9 mouse cellular contexts compared by ENCODE assay signal in genomic region chr9:66181126-66181825, GRCm38 (mm10). TPM values are rescaled to one million over a fixed set of nuclear protein-coding genes. Genes with fewer than 3 reads are reported as not detected.
DNase-seq lines count a peak whose midpoint lies in the region; ATAC-seq and TF ChIP-seq lines count a peak whose summit lies in the region.
"Had no signal": no experiment of that assay in that cellular context is flagged by ENCODE, and none has a peak within 500 bp of the region (broad histone marks: within the 10 kb centered on the region; RNA-seq: fewer than 3 reads in every experiment).

No protein-coding gene starts in this region.

- no peaks in the 10 kb centered on the region for H3K27me3 ChIP-seq in heart, embryonic 13.5 days (replicated peaks)
- H3K27me3 ChIP-seq in limb, embryonic 13.5 days = no peaks in the 10 kb centered on the region
- no peaks in the 10 kb centered on the region for H3K27me3 ChIP-seq in neural tube, embryonic 15.5 days (replicated peaks)

- TF ChIP-seq CTCF in bone marrow, adult 2 months (IDR thresholded peaks at IDR 0.05; ENCODE audit: control insufficient read depth, insufficient read depth, low read length) = no peak

- DNase-seq in heart, adult 11 months = no peak
- no peak for DNase-seq in cerebellum, postnatal 25 days
- DNase-seq: layer of hippocampus, adult 9-11 months had no signal

- H3K4me1 ChIP-seq in heart, embryonic 13.5 days = peaks cover 34% of the 10 kb centered on the region
- peaks cover 10% of the 10 kb centered on the region for H3K4me1 ChIP-seq in bone marrow, adult 2 months (ENCODE audit: control insufficient read depth, insufficient read depth, low read length)
- H3K4me1 ChIP-seq in limb, embryonic 13.5 days = peaks cover 8% of the 10 kb centered on the region; the same call in 1 of the 2 replicates
- no peaks in the 10 kb centered on the region for H3K4me1 ChIP-seq in neural tube, embryonic 15.5 days

- H3K9ac ChIP-seq in heart, embryonic 13.5 days = no peak overlapping the region
- no peak overlapping the region for H3K9ac ChIP-seq in limb, embryonic 13.5 days
- H3K9ac ChIP-seq in neural tube, embryonic 15.5 days (replicated peaks) = no peak overlapping the region

- 51% methylated on average over 4 of the region's 4 CpGs for WGBS in heart, embryonic 13.5 days
- WGBS in bone marrow, adult 2 months = 68% methylated on average over 4 of the region's 4 CpGs
- WGBS in limb, embryonic 13.5 days = 76% methylated on average over 4 of the region's 4 CpGs
- WGBS in neural tube, embryonic 15.5 days = 78% methylated on average over 4 of the region's 4 CpGs

- H3K36me3 ChIP-seq in heart, embryonic 13.5 days = no peaks in the 10 kb centered on the region
- no peaks in the 10 kb centered on the region for H3K36me3 ChIP-seq in limb, embryonic 13.5 days
- no peaks in the 10 kb centered on the region for H3K36me3 ChIP-seq in neural tube, embryonic 15.5 days

- no peak overlapping the region for H3K4me3 ChIP-seq in heart, embryonic 13.5 days
- no peak overlapping the region for H3K4me3 ChIP-seq in bone marrow, adult 2 months (replicated peaks; ENCODE audit: control insufficient read depth, low read depth, low read length)
- H3K4me3 ChIP-seq in limb, embryonic 13.5 days = no peak overlapping the region
- H3K4me3 ChIP-seq in neural tube, embryonic 15.5 days (replicated peaks) = no peak overlapping the region

- H3K9me3 ChIP-seq in heart, embryonic 13.5 days = no peaks in the 10 kb centered on the region
- H3K9me3 ChIP-seq in limb, embryonic 13.5 days = no peaks in the 10 kb centered on the region
- H3K9me3 ChIP-seq in neural tube, embryonic 15.5 days (replicated peaks) = no peaks in the 10 kb centered on the region

- H3K4me2 ChIP-seq in heart, embryonic 13.5 days = peak overlapping the region; percentile 27
- H3K4me2 ChIP-seq in limb, embryonic 13.5 days (replicated peaks) = no peak overlapping the region
- no peak overlapping the region for H3K4me2 ChIP-seq in neural tube, embryonic 15.5 days

- H3K27ac ChIP-seq in heart, embryonic 13.5 days (replicated peaks) = peak overlapping the region; percentile 64
- H3K27ac ChIP-seq in bone marrow, adult 2 months (ENCODE audit: control insufficient read depth, insufficient read depth, low read depth, low read length, poor library complexity) = peak overlapping the region; percentile 62
- peak overlapping the region; percentile 48; the same call in 1 of the 2 replicates for H3K27ac ChIP-seq in limb, embryonic 13.5 days
- no peak overlapping the region for H3K27ac ChIP-seq in neural tube, embryonic 15.5 days (replicated peaks)

- TF ChIP-seq POLR2A in bone marrow, adult 2 months (IDR thresholded peaks at IDR 0.05; ENCODE audit: borderline replicate concordance, control insufficient read depth, low read depth, low read length) = no peak

- peak; percentile 65; the same call in 1 of the 2 replicates for ATAC-seq in heart, embryonic 13.5 days (ENCODE audit: extremely low read depth, insufficient number of reproducible peaks, low FRiP score, low TSS enrichment)
- 0 out of 2 replicates have a peak, but pooled peaks have one; percentile 57 for ATAC-seq in limb, embryonic 13.5 days (ENCODE audit: low FRiP score, low read depth)
- ATAC-seq in megakaryocyte-erythroid progenitor cell, adult 5-6 weeks (replicated peaks; ENCODE audit: low FRiP score, low TSS enrichment, poor library complexity, severe bottlenecking) = peak; percentile 22; the same call in 1 of the 2 replicates
- no peak for ATAC-seq in frontal cortex, adult (ENCODE audit: low TSS enrichment)
- no peak for ATAC-seq in neural tube, embryonic 15.5 days (ENCODE audit: low FRiP score)

RNA-seq across cellular contexts. Expression of gene Dapk2, which starts 23.3 kb away (rescaled TPM):
- polyA plus RNA-seq in heart, embryonic 13.5 days (2015; fragmentation: Nextera tagmentation; extraction: Ambion mirVana) = 4.5 and 4.6 TPM in 2 replicates
- 33.5 and 34.8 TPM in 2 replicates for polyA plus RNA-seq in bone marrow, adult 2 months (2011; ENCODE audit: insufficient read depth, insufficient read length, low replicate concordance, missing spikeins)
- polyA plus RNA-seq in limb, embryonic 13.5 days (2015; fragmentation: Nextera tagmentation; extraction: Ambion mirVana) = 6.3 and 7.4 TPM in 2 replicates
- 9.2 and 11.0 TPM in 2 replicates for total RNA-seq in megakaryocyte-erythroid progenitor cell, adult 5-6 weeks (2014; fragmentation: Nextera tagmentation)
- total RNA-seq in megakaryocyte-erythroid progenitor cell, adult 5-6 weeks (2017) = 5.2 and 10.3 TPM in 2 replicates
- 0.69 and 2.0 TPM in 2 replicates for polyA plus RNA-seq in neural tube, embryonic 15.5 days (2015; fragmentation: Nextera tagmentation; extraction: Ambion mirVana)

RNA-seq across cellular contexts. Expression of gene Ciao2a, which starts 54.9 kb away (rescaled TPM):
- polyA plus RNA-seq in heart, embryonic 13.5 days (2015; fragmentation: Nextera tagmentation; extraction: Ambion mirVana) = 152 and 172 TPM in 2 replicates
- 27.0 and 37.6 TPM in 2 replicates for polyA plus RNA-seq in bone marrow, adult 2 months (2011; ENCODE audit: insufficient read depth, insufficient read length, low replicate concordance, missing spikeins)
- polyA plus RNA-seq in limb, embryonic 13.5 days (2015; fragmentation: Nextera tagmentation; extraction: Ambion mirVana) = 173 and 178 TPM in 2 replicates
- total RNA-seq in megakaryocyte-erythroid progenitor cell, adult 5-6 weeks (2014; fragmentation: Nextera tagmentation) = 167 and 182 TPM in 2 replicates
- total RNA-seq in megakaryocyte-erythroid progenitor cell, adult 5-6 weeks (2017) = 165 and 169 TPM in 2 replicates
- 73.7 and 100 TPM in 2 replicates for polyA plus RNA-seq in neural tube, embryonic 15.5 days (2015; fragmentation: Nextera tagmentation; extraction: Ambion mirVana)

RNA-seq across cellular contexts. Expression of gene Snx1, which starts 54.9 kb away (rescaled TPM):
- polyA plus RNA-seq in heart, embryonic 13.5 days (2015; fragmentation: Nextera tagmentation; extraction: Ambion mirVana) = 59.6 and 65.8 TPM in 2 replicates
- 33.7 and 44.1 TPM in 2 replicates for polyA plus RNA-seq in bone marrow, adult 2 months (2011; ENCODE audit: insufficient read depth, insufficient read length, low replicate concordance, missing spikeins)
- polyA plus RNA-seq in limb, embryonic 13.5 days (2015; fragmentation: Nextera tagmentation; extraction: Ambion mirVana) = 128 and 134 TPM in 2 replicates
- 99.7 and 107 TPM in 2 replicates for total RNA-seq in megakaryocyte-erythroid progenitor cell, adult 5-6 weeks (2014; fragmentation: Nextera tagmentation)
- 114 and 128 TPM in 2 replicates for total RNA-seq in megakaryocyte-erythroid progenitor cell, adult 5-6 weeks (2017)
- polyA plus RNA-seq in neural tube, embryonic 15.5 days (2015; fragmentation: Nextera tagmentation; extraction: Ambion mirVana) = 70.4 and 80.0 TPM in 2 replicates

Comparison
In these comparisons a context has a peak if more than half of its experiments do, and no peak if none do; other contexts are left out.
1. ATAC-seq: peak in heart, embryonic 13.5 days (single experiment), limb, embryonic 13.5 days (single experiment) and megakaryocyte-erythroid progenitor cell, adult 5-6 weeks (single experiment); none in frontal cortex, adult (single experiment) and neural tube, embryonic 15.5 days (single experiment).